Mouse (Mus musculus) ES-E14 (cell line): ENCODE data around the gene Peg3. TPM values are rescaled to one million over a fixed set of nuclear protein-coding genes. Genes with fewer than 3 reads are reported as not detected.

Experiments used
- DNase-seq: peaks from one replicate; pipeline ENCODE4 v3.0.0-alpha.2; 2013; ENCODE audit warnings: low read depth, low spot score
- H3K27ac ChIP-seq: 2 replicates; pipeline ENCODE4 v1.5.1; 2012; ENCODE audit warnings: low read depth, mild to moderate bottlenecking, low read length, moderate library complexity, mixed read lengths; ENCODE audit not compliant: poor library complexity, insufficient read depth, severe bottlenecking
- H3K36me3 ChIP-seq: 2 replicates; pipeline ENCODE4 v1.6.1; 2012; ENCODE audit warnings: mild to moderate bottlenecking, low read length, moderate library complexity, mixed read lengths; ENCODE audit not compliant: control insufficient read depth, poor library complexity, insufficient read depth, severe bottlenecking
- H3K4me1 ChIP-seq, 2 experiments: fragments of 150-350 bp in 1 of 2; sonication (generic) in 1 of 2; 2 replicates each; pipeline ENCODE4 v1.6.1; 2012; ENCODE audit warnings: low read length in 2 of 2, mild to moderate bottlenecking in 1 of 2, mixed read lengths in 1 of 2; ENCODE audit not compliant: control insufficient read depth in 2 of 2, insufficient read depth in 2 of 2, poor library complexity in 1 of 2
- H3K4me3 ChIP-seq, 2 experiments: fragments of 150-350 bp in 1 of 2; sonication (generic) in 1 of 2; 2 replicates each; pipeline ENCODE4 v1.5.1; 2012; ENCODE audit warnings: low read length in 2 of 2, low read depth in 1 of 2, mild to moderate bottlenecking in 1 of 2, mixed read lengths in 1 of 2; ENCODE audit not compliant: insufficient read depth in 1 of 2, poor library complexity in 1 of 2, severe bottlenecking in 1 of 2
- H3K9ac ChIP-seq: 2 replicates; pipeline ENCODE4 v1.6.1; 2012; ENCODE audit warnings: low read depth, mild to moderate bottlenecking, low read length, mixed read lengths; ENCODE audit not compliant: poor library complexity, insufficient read depth, severe bottlenecking
- H3K9me3 ChIP-seq: fragments of 150-350 bp; sonication (generic); 2 replicates; pipeline ENCODE4 v1.6.1; 2012; ENCODE audit warnings: low read depth, mild to moderate bottlenecking, low read length; ENCODE audit not compliant: control insufficient read depth, insufficient read depth
- CHD2 ChIP-seq: IDR thresholded peaks from 2 replicates; pipeline ENCODE4 v1.6.1; 2014; ENCODE audit warnings: mild to moderate bottlenecking, low read depth, low read length, inconsistent platforms
- HCFC1 ChIP-seq: IDR thresholded peaks from 2 replicates; pipeline ENCODE4 v1.6.1; 2012; ENCODE audit warnings: low read length, inconsistent platforms, borderline replicate concordance; ENCODE audit not compliant: insufficient read depth
- MAFK ChIP-seq: IDR thresholded peaks from 2 replicates; pipeline ENCODE4 v1.6.1; 2014; ENCODE audit warnings: mild to moderate bottlenecking, low read depth, low read length, inconsistent platforms; ENCODE audit not compliant: insufficient read depth
- ZC3H11A ChIP-seq: IDR thresholded peaks from 2 replicates; pipeline ENCODE4 v1.6.1; 2012; ENCODE audit warnings: low read depth, mild to moderate bottlenecking, inconsistent platforms, low read length, borderline replicate concordance
- ZNF384 ChIP-seq: IDR thresholded peaks from 2 replicates; pipeline ENCODE4 v1.6.1; 2012; ENCODE audit warnings: low read depth, low read length, inconsistent platforms
- in situ Hi-C, 2 experiments: fragments of 600-800 bp; cut with MboI; formaldehyde crosslinking; loops; one replicate each; pipeline ENCODE4 v1.15.1; 2025; ENCODE audit warnings: low sequenced_read_pairs in 2 of 2, inconsistent platforms in 1 of 2; ENCODE audit not compliant: unreplicated experiment in 2 of 2
- total RNA-seq: library from RNA; depleted of rRNA; stranded (reverse); fragments of 300-350 nt; gene quantifications from 2 replicates; pipeline ENCODE4 v1.2.3, GENCODE M21; 2012

Gene Peg3
- total RNA-seq, 1 experiment = 80.4 TPM

- Histone ChIP-seq H3K36me3 (no peaks in the 10 kb centered on the region), H3K4me3 (no peak overlapping the region), H3K4me1 (no peaks in the 10 kb centered on the region), H3K9me3 (no peaks in the 10 kb centered on the region), H3K27ac (no peak overlapping the region), H3K9ac (no peak overlapping the region)
- in situ Hi-C loops = loop anchor here in 1 of 2 experiments (25.0 kb wide), 1 partner anchor 157 kb away; no protein-coding TSS in a partner anchor
- TF ChIP-seq CHD2 (no peak), ZNF384 (no peak), MAFK (no peak), ZC3H11A (no peak), HCFC1 (no peak)
- no peak for DNase-seq
Measured at GRCm38 (mm10) chr7:6744281-6744904, 14.2 kb upstream of the Peg3 start.

GRCm38 (mm10) chr7:6736060-6736459 is 5.8 kb upstream of the Peg3 start:
- H3K4me1 ChIP-seq = no peaks in the 10 kb centered on the region
- H3K36me3 ChIP-seq = no peaks in the 10 kb centered on the region
- H3K27ac ChIP-seq = no peak overlapping the region
- DNase-seq = no peak
- peak; percentile 95 for TF ChIP-seq ZNF384
- TF ChIP-seq MAFK = no peak
- H3K9ac ChIP-seq = no peak overlapping the region
- no peaks in the 10 kb centered on the region for H3K9me3 ChIP-seq
- H3K4me3 ChIP-seq = no peak overlapping the region
- in situ Hi-C loops = loop anchor here in 1 of 2 experiments (25.0 kb wide), 1 partner anchor 149 kb away; no protein-coding TSS in a partner anchor

GRCm38 (mm10) chr7:6731930-6732329 is 1.7 kb upstream of the Peg3 start:
- Histone ChIP-seq H3K36me3 (no peaks in the 10 kb centered on the region), H3K9ac (no peak overlapping the region), H3K4me1 (no peaks in the 10 kb centered on the region), H3K27ac (no peak overlapping the region), H3K4me3 (no peak overlapping the region), H3K9me3 (no peaks in the 10 kb centered on the region; the same call in 1 of the 2 replicates)
- DNase-seq = no peak
- TF ChIP-seq ZNF384 (no peak), CHD2 (no peak), MAFK (no peak), HCFC1 (no peak), ZC3H11A (no peak)
- in situ Hi-C loops = loop anchor here in 1 of 2 experiments (25.0 kb wide), 1 partner anchor 145 kb away; no protein-coding TSS in a partner anchor

- no peak overlapping the region for H3K27ac ChIP-seq
- no peak for DNase-seq
- H3K4me3 ChIP-seq = no peak overlapping the region
- no peaks in the 10 kb centered on the region for H3K36me3 ChIP-seq
- no peak for TF ChIP-seq ZNF384
- no peak for TF ChIP-seq CHD2
- TF ChIP-seq MAFK = no peak
- no peak for TF ChIP-seq HCFC1
- TF ChIP-seq ZC3H11A = no peak
- in situ Hi-C loops = loop anchor here in 1 of 2 experiments (25.0 kb wide), 1 partner anchor 144 kb away; no protein-coding TSS in a partner anchor
- H3K9ac ChIP-seq = no peak overlapping the region
- no peaks in the 10 kb centered on the region for H3K4me1 ChIP-seq
- H3K9me3 ChIP-seq = no peaks in the 10 kb centered on the region; the same call in 1 of the 2 replicates
Measured at GRCm38 (mm10) chr7:6731373-6731772, 1.1 kb upstream of the Peg3 start.

GRCm38 (mm10) chr7:6730801-6731200 is 570 bp upstream of the Peg3 start:
- no peak for DNase-seq
- TF ChIP-seq CHD2 = no peak
- TF ChIP-seq MAFK = no peak
- Histone ChIP-seq H3K4me3 (peak overlapping the region; percentile 4 to 50; a peak in 3 of 4 replicates), H3K36me3 (no peaks in the 10 kb centered on the region), H3K9me3 (no peaks in the 10 kb centered on the region; the same call in 1 of the 2 replicates), H3K4me1 (no peaks in the 10 kb centered on the region), H3K9ac (no peak overlapping the region), H3K27ac (no peak overlapping the region)
- in situ Hi-C loops = loop anchor here in 1 of 2 experiments (25.0 kb wide), 1 partner anchor 144 kb away; no protein-coding TSS in a partner anchor
